Mouse (Mus musculus) thymus, adult 2 months (tissue): ENCODE measurements at regions not wholly inside any gene's neighbourhood (a gene's known extent, or its start where the extent isn't known, plus 50 kb on each side); places are given as distances from the start of the nearest gene placed in this dataset.

Experiments
- CTCF ChIP-seq: fragments of 200-500 bp; IDR thresholded peaks from 2 replicates; pipeline ENCODE4 v1.5.1; 2012; ENCODE audit warnings: mild to moderate bottlenecking, control low read depth, low read length, moderate library complexity, borderline replicate concordance; ENCODE audit not compliant: control insufficient read depth, poor library complexity, insufficient read depth; ENCODE audit errors: extremely low read depth
- POLR2A ChIP-seq: fragments of 200-500 bp; IDR thresholded peaks from 2 replicates; pipeline ENCODE4 v1.6.1; 2012; ENCODE audit warnings: mild to moderate bottlenecking, low read length, control low read depth, moderate library complexity; ENCODE audit not compliant: control insufficient read depth, poor library complexity, insufficient read depth; ENCODE audit errors: extremely low read depth

- TF ChIP-seq CTCF (no peak), POLR2A (no peak)
Measured at GRCm38 (mm10) chr6:100500741-100501140, 170.2 kb downstream of the Shq1 start.
